Mouse (Mus musculus) heart, adult 2 months (tissue): ENCODE results near the gene Rnaseh1.

Experiments
- CTCF ChIP-seq: fragments of 200-600 bp; IDR thresholded peaks from 2 replicates; pipeline ENCODE4 v1.8.1; 2022; ENCODE audit warnings: antibody characterized with exemption, mild to moderate bottlenecking, moderate library complexity
- EP300 ChIP-seq: fragments of 200-500 bp; IDR thresholded peaks from 2 replicates; pipeline ENCODE4 v1.6.1; 2011; ENCODE audit warnings: low read depth, low read length, control low read depth; ENCODE audit not compliant: insufficient read depth

GRCm38 (mm10) chr12:28699086-28699485 is 49.7 kb downstream of the Rnaseh1 start:
- TF ChIP-seq EP300 (no peak), CTCF (no peak)
